Mouse (Mus musculus) hindbrain, embryonic 13.5 days (tissue): ENCODE results near the gene Asz1. TPM values are rescaled to one million over a fixed set of nuclear protein-coding genes. Genes with fewer than 3 reads are reported as not detected.

Experiments used
- polyA plus RNA-seq: library from polyadenylated mRNA; unstranded; fragments of >200 nt; fragmentation: Nextera tagmentation; extraction: Ambion mirVana; gene quantifications from 2 replicates; pipeline ENCODE4 v1.2.1, GENCODE M21; 2015

The Asz1 gene
- polyA plus RNA-seq, 1 experiment from 2014 or later, result not detected

Other genes with a start within 250 kb of the Asz1 start
- 0.21 and 0.47 TPM in 2 replicates for gene Wnt2, start 78.5 kb downstream of the Asz1 start, polyA plus RNA-seq
- 0.23 and 0.25 TPM in 2 replicates for gene Cftr, start 61.6 kb upstream of the Asz1 start, polyA plus RNA-seq